8 mouse cellular contexts compared by ENCODE assay signal in genomic region chr10:7832171-7832676, GRCm38 (mm10). TPM values are rescaled to one million over a fixed set of nuclear protein-coding genes. Genes with fewer than 3 reads are reported as not detected.
A peak's percentile ranks its signal among the peaks of the same experiment; 100 is the strongest.
DNase-seq lines count a peak whose midpoint lies in the region; ATAC-seq lines count a peak whose summit lies in the region.

Zc3h12d (plus strand) TSS chr10:7832470.

- peak within 1 kb of the TSS; percentile 67 for H3K4me2 ChIP-seq in heart, embryonic 11.5 days
- H3K4me2 ChIP-seq in lung, embryonic 16.5 days (ENCODE audit: low read depth, low read length), result peak within 1 kb of the TSS; percentile 60

- 0 out of 2 replicates have a peak, but pooled peaks cover 6% of the 10 kb centered on the region for H3K4me1 ChIP-seq in heart, embryonic 11.5 days (ENCODE audit: control insufficient read depth, insufficient read depth, low read length)
- peaks cover 8% of the 10 kb centered on the region for H3K4me1 ChIP-seq in lung, embryonic 16.5 days (replicated peaks; ENCODE audit: control insufficient read depth, insufficient read depth, low read length)

- no peaks in the 10 kb centered on the region for H3K36me3 ChIP-seq in heart, embryonic 11.5 days (ENCODE audit: control insufficient read depth, insufficient read depth, low read length)
- no peaks in the 10 kb centered on the region for H3K36me3 ChIP-seq in lung, embryonic 16.5 days (ENCODE audit: control insufficient read depth, insufficient read depth, low read length)

- DNase-seq in B cell, adult 2 months, result peak; percentile 63 to 66
- peak; percentile 27 for DNase-seq in adrenal gland, postnatal 25 days
- peak; percentile 84 for DNase-seq in kidney, adult 9 months
- DNase-seq in cerebellum, adult 11-12 months, result no peak
- DNase-seq in right cerebral cortex, adult 2 months (ENCODE audit: low spot score in 2 of 2), result no peak

- ATAC-seq in heart, embryonic 11.5 days (replicated peaks; ENCODE audit: insufficient number of reproducible peaks, low FRiP score, low TSS enrichment), result 0 out of 2 replicates have a peak, but pooled peaks have one; percentile 26
- peak; percentile 92 for ATAC-seq in lung, embryonic 16.5 days (ENCODE audit: low read depth)
- ATAC-seq in neutrophil, adult 5-6 weeks (ENCODE audit: extremely low read depth, insufficient number of reproducible peaks, low FRiP score, poor library complexity, severe bottlenecking), result peak; percentile 42

- H3K27ac ChIP-seq in heart, embryonic 11.5 days (ENCODE audit: low read depth, low read length), result no peak within 1 kb of the TSS
- no peak within 1 kb of the TSS; the same call in 1 of the 2 replicates for H3K27ac ChIP-seq in lung, embryonic 16.5 days (ENCODE audit: low read length)

- H3K27me3 ChIP-seq in heart, embryonic 11.5 days (ENCODE audit: control insufficient read depth, insufficient read depth, low read length), result peaks cover 4% of the 10 kb centered on the region; the same call in 1 of the 2 replicates
- H3K27me3 ChIP-seq in lung, embryonic 16.5 days (ENCODE audit: control insufficient read depth, insufficient read depth, low read depth, low read length), result no peaks in the 10 kb centered on the region

- H3K9ac ChIP-seq in heart, embryonic 11.5 days (ENCODE audit: low read depth, low read length), result peak within 1 kb of the TSS; percentile 43
- H3K9ac ChIP-seq in lung, embryonic 16.5 days (ENCODE audit: low read length), result peak within 1 kb of the TSS; percentile 51

- no peaks in the 10 kb centered on the region for H3K9me3 ChIP-seq in heart, embryonic 11.5 days (replicated peaks; ENCODE audit: control insufficient read depth, low read length)
- no peaks in the 10 kb centered on the region for H3K9me3 ChIP-seq in lung, embryonic 16.5 days (ENCODE audit: control insufficient read depth, low read length)

- 2% methylated on average over 15 of the region's 15 CpGs for WGBS in heart, embryonic 11.5 days (ENCODE audit: insufficient replicate concordance)
- WGBS in lung, embryonic 16.5 days, result 5% methylated on average over 15 of the region's 15 CpGs

- H3K4me3 ChIP-seq in heart, embryonic 11.5 days (ENCODE audit: low read depth, low read length), result peak within 1 kb of the TSS; percentile 31
- H3K4me3 ChIP-seq in lung, embryonic 16.5 days (ENCODE audit: low read length), result peak within 1 kb of the TSS; percentile 43

RNA-seq across cellular contexts. Expression of gene Zc3h12d, which starts in this region (rescaled TPM):
- 0.18 and 0.24 TPM in 2 replicates for total RNA-seq in adrenal gland, postnatal 25 days (2021)
- 0.07 and 0.18 TPM in 2 replicates for polyA plus RNA-seq in heart, embryonic 11.5 days (2014; fragmentation: Nextera tagmentation; extraction: Ambion mirVana)
- 0.06 and 0.13 TPM in 2 replicates for polyA plus RNA-seq in lung, embryonic 16.5 days (2015; fragmentation: Nextera tagmentation; extraction: Ambion mirVana)
- 48.3 and 49.0 TPM in 2 replicates for total RNA-seq in neutrophil, adult 5-6 weeks (2017)

Comparison
In these comparisons a context has a peak if more than half of its experiments do, and no peak if none do; other contexts are left out.
1. RNA of gene Zc3h12d (total RNA-seq): 48.3 to 49.0 TPM in neutrophil, adult 5-6 weeks; 0.18 to 0.24 TPM in adrenal gland, postnatal 25 days; every median in the first group is over 10 times any median in the second.
2. Peak in DNase-seq in adrenal gland, postnatal 25 days; RNA of the gene not detected or under 1 TPM.
3. Peak in ATAC-seq, H3K4me3 ChIP-seq, H3K9ac ChIP-seq and H3K4me2 ChIP-seq in heart, embryonic 11.5 days; RNA of the gene not detected or under 1 TPM.
4. Peak in ATAC-seq, H3K4me3 ChIP-seq, H3K9ac ChIP-seq and H3K4me2 ChIP-seq in lung, embryonic 16.5 days; RNA of the gene not detected or under 1 TPM.
5. DNase-seq: peak in B cell, adult 2 months (2 of 2) and kidney, adult 9 months (single experiment); none in cerebellum, adult 11-12 months (single experiment) and right cerebral cortex, adult 2 months (0 of 2).
6. ATAC-seq: peak in every context shown above with its lines; median percentile 92 in lung, embryonic 16.5 days; 42 in neutrophil, adult 5-6 weeks; 26 in heart, embryonic 11.5 days.